Mouse (Mus musculus) cortical plate, adult 2 months (tissue): ENCODE results near the gene Hnrnph3. TPM values are rescaled to one million over a fixed set of nuclear protein-coding genes. Genes with fewer than 3 reads are reported as not detected.

Experiments used
- H3K27ac ChIP-seq: fragments of 200-500 bp; 2 replicates; pipeline ENCODE4 v1.5.1; 2012; ENCODE audit warnings: low read length, control low read depth, inconsistent platforms; ENCODE audit not compliant: insufficient read depth
- H3K4me1 ChIP-seq: fragments of 200-500 bp; 2 replicates; pipeline ENCODE4 v1.6.1; 2011; ENCODE audit warnings: low read length; ENCODE audit not compliant: control insufficient read depth, insufficient read depth
- H3K4me3 ChIP-seq: fragments of 200-500 bp; 2 replicates; pipeline ENCODE4 v1.5.1; 2011; ENCODE audit warnings: mild to moderate bottlenecking, low read length, control low read depth; ENCODE audit not compliant: insufficient read depth
- CTCF ChIP-seq: fragments of 200-500 bp; IDR thresholded peaks from 2 replicates; pipeline ENCODE4 v1.5.1; 2011; ENCODE audit warnings: mild to moderate bottlenecking, control low read depth, low read length; ENCODE audit not compliant: insufficient read depth; ENCODE audit errors: extremely low read depth
- POLR2A ChIP-seq: fragments of 200-500 bp; IDR thresholded peaks from 2 replicates; pipeline ENCODE4 v1.6.1; 2011; ENCODE audit warnings: mild to moderate bottlenecking, low read length, control low read depth; ENCODE audit not compliant: insufficient read depth; ENCODE audit errors: extremely low read depth
- polyA plus RNA-seq: library from polyadenylated mRNA; depleted of rRNA; stranded (reverse); fragments of >200 nt; gene quantifications from 2 replicates; pipeline ENCODE4 v1.2.3, GENCODE M21; 2012; rRNA removed

Hnrnph3 gene
- polyA plus RNA-seq, 1 experiment: 78.7 TPM

- Histone ChIP-seq H3K4me3 (no peak overlapping the region), H3K27ac (no peak overlapping the region), H3K4me1 (no peaks in the 10 kb centered on the region)
- no peak for TF ChIP-seq CTCF
- no peak for TF ChIP-seq POLR2A
Observed at GRCm38 (mm10) chr10:62971821-62972220, 52.2 kb downstream of the Hnrnph3 start.

- Histone ChIP-seq H3K27ac (no peak overlapping the region), H3K4me3 (no peak overlapping the region), H3K4me1 (no peaks in the 10 kb centered on the region)
- TF ChIP-seq CTCF: no peak
- no peak for TF ChIP-seq POLR2A
Observed at GRCm38 (mm10) chr10:62966291-62966690, 57.7 kb downstream of the Hnrnph3 start.

- no peak overlapping the region for H3K27ac ChIP-seq
- no peak for TF ChIP-seq CTCF
- no peak for TF ChIP-seq POLR2A
- no peaks in the 10 kb centered on the region for H3K4me1 ChIP-seq
- H3K4me3 ChIP-seq: no peak overlapping the region
Observed at GRCm38 (mm10) chr10:62965796-62966195, 58.2 kb downstream of the Hnrnph3 start.

Other genes starting within 250 kb of the Hnrnph3 start
- 29.9 TPM in 2 replicates for gene Ccar1, start 231.9 kb downstream of the Hnrnph3 start, polyA plus RNA-seq
- 3.0 and 3.2 TPM in 2 replicates for gene Tet1, start 115.2 kb downstream of the Hnrnph3 start, polyA plus RNA-seq
- 35.3 and 36.5 TPM in 2 replicates for gene Slc25a16, start 103.6 kb downstream of the Hnrnph3 start, polyA plus RNA-seq
- 2.3 and 2.8 TPM in 2 replicates for gene Dna2, start 77.2 kb downstream of the Hnrnph3 start, polyA plus RNA-seq
- gene Rufy2, start 44.0 kb downstream of the Hnrnph3 start, polyA plus RNA-seq: 58.9 and 63.7 TPM in 2 replicates
- 3.1 TPM in 2 replicates for gene Pbld2, start 98 bp upstream of the Hnrnph3 start, polyA plus RNA-seq
- 0.17 and 0.19 TPM in 2 replicates for gene Pbld1, start 35.9 kb upstream of the Hnrnph3 start, polyA plus RNA-seq
- gene Atoh7, start 75.4 kb upstream of the Hnrnph3 start, polyA plus RNA-seq: 2.8 and 3.7 TPM in 2 replicates
- gene Mypn, start 179.7 kb upstream of the Hnrnph3 start, polyA plus RNA-seq: 2.5 TPM in 2 replicates
- 39.4 and 44.0 TPM in 2 replicates for gene Herc4, start 219.6 kb upstream of the Hnrnph3 start, polyA plus RNA-seq